Mouse (Mus musculus) megakaryocyte, embryonic 14.5 days (primary cell): Measurements from ENCODE around the gene Nudt9.

Source experiments
- FLI1 ChIP-seq: IDR thresholded peaks from 2 replicates; pipeline ENCODE4 v1.6.1; 2012; ENCODE audit warnings: low read length, inconsistent platforms, mixed read lengths
- GATA1 ChIP-seq: IDR thresholded peaks from 3 replicates; pipeline ENCODE4 v1.6.1; 2012; ENCODE audit warnings: mixed read lengths, low read length, inconsistent platforms, borderline replicate concordance

- TF ChIP-seq GATA1, result no peak
- TF ChIP-seq FLI1, result no peak
Measured at GRCm38 (mm10) chr5:104024762-104025161, 21.3 kb upstream of the Nudt9 start.
